Mouse (Mus musculus): ENCODE data around the gene Gm10277.

DNA sequence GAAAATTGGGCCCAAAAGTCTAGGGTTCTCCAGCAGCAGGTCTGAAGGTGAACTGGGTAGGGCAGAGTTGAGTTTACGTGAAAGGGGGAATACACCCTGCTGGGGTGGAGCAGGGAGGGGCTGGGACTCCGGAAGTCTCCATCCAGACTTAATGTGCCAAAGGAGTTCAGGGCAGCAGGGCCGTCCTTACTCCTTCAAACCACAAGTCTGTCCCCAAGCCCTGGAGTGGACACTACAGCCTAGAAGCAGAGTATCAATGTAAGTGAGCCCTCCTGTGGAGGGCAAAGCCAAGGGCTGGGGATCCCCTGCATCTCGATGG, 22.1 kb downstream of the Gm10277 start:
- TF ChIP-seq CTCF (IDR thresholded peaks at IDR 0.05; ENCODE audit: control insufficient read depth, insufficient read depth, insufficient replicate concordance, low read depth, low read length) (no peak), POLR2A (IDR thresholded peaks at IDR 0.05; ENCODE audit: control insufficient read depth, low read depth, low read length) (no peak)

Data from testis, adult 2 months (tissue).